Mouse (Mus musculus) adrenal gland, adult 8-10 months (tissue): Measurements from ENCODE around the gene Enoph1. TPM values are rescaled to one million over a fixed set of nuclear protein-coding genes. Genes with fewer than 3 reads are reported as not detected.

Experiments used
- DNase-seq: peaks from one replicate; pipeline ENCODE4 v3.0.0; 2022
- total RNA-seq, 4 experiments: library from RNA; stranded (reverse); gene quantifications; 2 replicates each; pipeline ENCODE4 v1.2.4; 2022

Enoph1 gene
- total RNA-seq, 4 experiments from 2014 or later, result 38.5 to 54.6 (median 41.4) TPM

DNA sequence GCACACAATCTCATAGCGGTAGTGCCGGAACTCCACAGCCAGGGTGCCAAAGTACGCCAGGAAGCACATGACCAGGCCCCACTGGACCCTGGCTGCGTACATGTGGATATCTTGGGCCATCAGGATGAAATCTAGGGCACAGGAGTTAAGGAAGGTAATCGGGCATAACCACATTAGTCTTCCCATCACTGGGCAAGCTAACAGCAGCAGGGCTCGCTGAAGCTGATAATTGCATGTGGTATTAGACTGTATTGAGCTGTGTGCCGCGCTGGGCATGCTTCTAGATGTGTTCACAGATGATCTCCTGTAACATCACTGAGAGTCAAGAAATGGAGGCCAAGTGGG is 40.1 kb downstream of the Enoph1 start:
- no peak for DNase-seq

GRCm38 (mm10) chr5:100082006-100082405 is 42.2 kb downstream of the Enoph1 start:
- no peak for DNase-seq

GRCm38 (mm10) chr5:100083953-100084562 is 44.3 kb downstream of the Enoph1 start:
- DNase-seq, result no peak

DNA sequence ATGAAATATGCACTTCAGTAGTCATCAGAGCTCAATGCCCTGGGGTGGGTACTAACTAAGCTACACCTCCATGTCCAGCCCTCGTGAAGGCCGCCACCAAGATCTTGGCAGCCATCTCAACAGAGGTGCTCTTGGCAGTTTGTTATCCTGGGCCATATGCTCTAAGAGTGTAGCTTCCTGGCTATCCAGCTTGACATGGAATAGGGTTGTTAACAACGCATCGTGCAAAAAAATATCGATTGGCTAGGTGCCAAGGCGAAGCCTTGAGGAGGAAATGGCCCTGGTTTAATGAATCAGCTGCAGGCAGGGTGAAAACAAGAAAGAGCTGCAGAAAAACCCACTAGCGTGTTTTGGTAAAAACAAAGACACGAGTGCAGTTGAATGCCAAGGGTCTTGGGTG is 45.3 kb downstream of the Enoph1 start:
- peak; percentile 14 for DNase-seq

- no peak for DNase-seq
Measured at GRCm38 (mm10) chr5:100090515-100091262, 50.9 kb downstream of the Enoph1 start.

DNA sequence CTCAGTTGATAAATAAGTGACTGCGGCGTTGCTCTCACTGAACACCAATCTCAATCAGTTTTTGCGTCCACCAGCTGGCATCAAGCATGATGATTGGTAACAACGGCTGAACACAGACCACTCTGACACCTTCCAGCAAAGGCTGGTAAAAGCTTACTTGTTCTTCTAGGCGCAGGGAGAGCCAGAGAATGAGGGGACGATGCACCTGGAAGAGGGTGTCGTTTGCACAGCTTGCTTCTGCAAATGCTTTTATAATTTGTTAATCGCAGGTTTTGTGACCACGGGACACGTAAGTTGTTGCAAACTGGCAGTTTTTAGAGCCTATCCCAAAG is 51.4 kb downstream of the Enoph1 start:
- DNase-seq, result no peak

DNA sequence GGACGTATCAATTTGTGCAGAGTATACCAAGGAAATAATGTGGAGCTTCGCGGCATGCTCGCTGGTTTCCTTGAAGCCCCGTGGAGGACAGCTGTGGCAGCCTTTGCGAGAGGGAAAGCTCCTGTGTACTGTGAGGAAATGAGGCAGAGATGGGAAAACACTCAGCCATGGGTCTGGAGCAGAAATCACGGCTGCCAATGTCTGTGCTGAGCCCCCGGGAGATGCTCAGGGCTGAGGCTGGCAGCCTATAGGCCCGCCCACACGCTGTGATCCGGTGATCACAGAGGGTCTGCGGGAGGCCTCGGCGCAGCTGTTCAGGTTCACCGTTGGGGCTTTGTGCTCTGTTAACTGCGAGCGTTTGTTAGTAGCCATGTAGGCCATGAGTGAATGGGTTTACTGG is 51.8 kb downstream of the Enoph1 start:
- no peak for DNase-seq

GRCm38 (mm10) chr5:100096955-100097354 is 57.2 kb downstream of the Enoph1 start:
- no peak for DNase-seq

- DNase-seq, result no peak
Measured at GRCm38 (mm10) chr5:100097967-100098366, 58.2 kb downstream of the Enoph1 start.

GRCm38 (mm10) chr5:100102395-100102794 is 62.6 kb downstream of the Enoph1 start:
- DNase-seq, result no peak

DNA sequence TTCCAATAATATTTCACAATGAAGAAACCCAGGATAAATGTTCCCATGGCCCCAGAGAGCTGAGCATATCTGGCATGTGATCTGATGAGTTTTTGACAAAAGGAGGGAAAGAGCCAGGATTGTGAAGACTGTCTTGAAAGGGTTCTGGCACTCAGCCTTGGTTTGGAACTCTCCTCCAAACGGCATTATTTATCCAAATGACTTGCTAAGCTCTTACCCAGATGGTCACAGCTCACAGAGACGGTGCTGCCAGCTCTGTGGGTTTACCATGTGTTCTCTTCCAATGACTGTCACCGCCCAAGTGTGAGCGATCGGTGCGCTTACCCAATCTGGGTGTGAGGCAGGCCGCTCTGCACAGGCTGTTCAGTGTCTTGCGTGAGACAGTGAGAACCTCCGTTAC is 69.1 kb downstream of the Enoph1 start:
- DNase-seq, result no peak

DNA sequence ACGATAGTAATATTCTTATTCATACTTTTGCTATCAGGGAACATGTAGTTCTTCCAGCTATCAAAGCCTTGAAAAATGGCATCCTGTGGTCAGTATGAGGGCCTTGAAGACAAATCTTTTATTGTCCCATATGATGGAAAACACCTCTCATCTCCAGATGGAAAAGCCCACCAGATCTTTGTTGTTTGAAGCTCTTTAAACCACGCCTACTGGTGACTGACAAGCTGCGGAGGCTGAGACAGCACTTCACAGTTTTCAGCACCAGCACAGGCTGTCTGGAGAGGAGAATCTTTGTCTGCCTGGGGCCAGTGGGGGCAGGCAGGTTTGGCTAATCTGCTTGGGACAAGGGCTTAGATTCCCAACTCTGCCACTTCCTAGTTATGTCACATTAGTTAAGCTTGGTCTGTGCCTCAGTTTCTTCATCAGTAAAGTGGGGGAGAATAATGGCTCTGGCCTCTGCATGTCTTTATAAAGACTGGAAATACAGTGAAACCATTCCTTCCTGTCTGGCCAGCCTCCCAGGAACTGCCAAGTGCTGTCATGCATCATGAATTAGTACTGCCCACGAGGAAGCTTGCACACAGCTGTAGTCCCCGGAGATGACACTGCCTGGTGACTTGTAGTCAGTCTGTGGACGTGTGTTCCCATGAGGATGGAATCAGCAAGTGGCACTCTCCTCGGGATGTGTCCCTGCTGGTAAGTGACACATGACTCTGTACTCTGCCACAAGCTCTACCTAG is 69.9 kb downstream of the Enoph1 start:
- DNase-seq, result peak; percentile 23

DNA sequence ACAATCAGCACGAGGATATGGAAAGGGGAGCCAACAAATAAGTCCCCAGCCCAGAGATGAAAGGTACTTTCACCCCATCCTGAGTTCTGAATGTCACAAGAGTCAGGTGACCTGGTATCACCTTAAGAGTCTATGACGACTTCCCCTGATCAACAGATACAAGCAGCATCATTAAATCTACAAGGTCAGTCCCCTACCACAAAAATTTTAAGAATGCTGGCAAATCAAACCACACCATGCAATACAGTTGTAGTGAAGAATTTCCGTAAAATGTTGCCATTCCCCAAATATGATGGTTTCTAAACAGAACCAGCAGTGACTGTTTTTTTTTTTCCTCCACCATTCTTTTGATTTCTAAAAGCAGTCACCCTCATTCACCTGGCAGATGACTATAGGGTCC is 70.8 kb downstream of the Enoph1 start:
- no peak for DNase-seq

GRCm38 (mm10) chr5:100113403-100113802 is 73.6 kb downstream of the Enoph1 start:
- no peak for DNase-seq

Other genes starting within 250 kb of the Enoph1 start
- gene Vamp9, start 133.7 kb upstream of the Enoph1 start, total RNA-seq, result 1 to 10 TPM in 2 of 4 experiments, not detected in 2; 1.3 to 1.5 TPM
- 100 to 1,000 TPM in 3 of 4 experiments, 10 to 100 TPM in 1; 72.1 to 188 (median 154) TPM for gene Hnrnpd, start 61.0 kb upstream of the Enoph1 start, total RNA-seq
- 1 to 10 TPM; 1.2 to 2.2 (median 1.7) TPM for gene 4930524J08Rik, start 60.9 kb upstream of the Enoph1 start, total RNA-seq
- 100 to 1,000 TPM in 3 of 4 experiments, 10 to 100 TPM in 1; 73.6 to 207 (median 150) TPM for gene Hnrnpdl, start 321 bp upstream of the Enoph1 start, total RNA-seq
- gene Tmem150c, start 119.8 kb downstream of the Enoph1 start, total RNA-seq, result 10 to 100 TPM; 14.4 to 25.7 (median 18.3) TPM